Mouse (Mus musculus) lung, adult 2 months (tissue): ENCODE results near the gene Pck2. TPM values are rescaled to one million over a fixed set of nuclear protein-coding genes. Genes with fewer than 3 reads are reported as not detected.

Source experiments
- DNase-seq: peaks from one replicate; pipeline ENCODE4 v3.0.0; 2022
- H3K4me1 ChIP-seq: fragments of 200-500 bp; 2 replicates; pipeline ENCODE4 v1.6.1; 2011; ENCODE audit warnings: low read length; ENCODE audit not compliant: control insufficient read depth, insufficient read depth
- H3K4me3 ChIP-seq: fragments of 200-500 bp; replicated peaks from 2 replicates; pipeline ENCODE3; 2011; ENCODE audit warnings: low read depth, mild to moderate bottlenecking, control low read depth, low read length; ENCODE audit errors: extremely low read depth
- CTCF ChIP-seq: fragments of 200-500 bp; IDR thresholded peaks from 2 replicates; pipeline ENCODE4 v1.5.1; 2011; ENCODE audit warnings: mild to moderate bottlenecking, low read length, control low read depth; ENCODE audit not compliant: insufficient read depth
- POLR2A ChIP-seq: fragments of 200-500 bp; IDR thresholded peaks from 2 replicates; pipeline ENCODE4 v1.6.1; 2011; ENCODE audit warnings: low read depth, mild to moderate bottlenecking, control low read depth, low read length, borderline replicate concordance; ENCODE audit errors: extremely low read depth
- WGBS: fragments of 180-500 bp; shearing (Covaris S2); methylation state at CpG from one replicate; pipeline ENCODE4 v1.1.7; 2018; 5-methylcytosine and 5-hydroxymethylcytosine counted together
- polyA plus RNA-seq: library from polyadenylated mRNA; depleted of rRNA; stranded (reverse); fragments of >200 nt; gene quantifications from 2 replicates; pipeline ENCODE4 v1.2.3, GENCODE M21; 2012; rRNA removed

Pck2 gene
- polyA plus RNA-seq, 1 experiment = 34.1 TPM

- Histone ChIP-seq H3K4me1 (peaks cover 4% of the 10 kb centered on the region), H3K4me3 (no peak overlapping the region)
- TF ChIP-seq POLR2A = no peak
- no peak for TF ChIP-seq CTCF
- DNase-seq = no peak
- 94% methylated on average over 21 of the region's 21 CpGs for WGBS
These were observed 58.7 kb downstream of the Pck2 start for GRCm38 (mm10) chr14:55598521-55599390.

Other genes with a start within 250 kb of the Pck2 start
- 25.0 and 28.1 TPM in 2 replicates for gene Dhrs4, start 61.5 kb upstream of the Pck2 start, polyA plus RNA-seq
- 1.8 and 3.0 TPM in 2 replicates for gene Carmil3, start 49.6 kb upstream of the Pck2 start, polyA plus RNA-seq
- gene Cpne6, start 29.8 kb upstream of the Pck2 start, polyA plus RNA-seq = 0.05 and 0.07 TPM in 2 replicates
- gene Nrl, start 15.3 kb upstream of the Pck2 start, polyA plus RNA-seq = not detected in 2 replicates
- 96.0 and 124 TPM in 2 replicates for gene Dcaf11, start 19.7 kb downstream of the Pck2 start, polyA plus RNA-seq
- gene A730061H03Rik, start 20.1 kb downstream of the Pck2 start, polyA plus RNA-seq = 0.60 and 1.8 TPM in 2 replicates
- 5.1 and 17.5 TPM in 2 replicates for gene Fitm1, start 35.4 kb downstream of the Pck2 start, polyA plus RNA-seq
- 82.8 and 98.6 TPM in 2 replicates for gene Psme1, start 37.9 kb downstream of the Pck2 start, polyA plus RNA-seq
- gene Emc9, start 45.0 kb downstream of the Pck2 start, polyA plus RNA-seq = 20.7 and 20.8 TPM in 2 replicates
- 45.0 and 60.5 TPM in 2 replicates for gene Psme2, start 50.8 kb downstream of the Pck2 start, polyA plus RNA-seq
- 37.7 and 42.8 TPM in 2 replicates for gene Rnf31, start 51.4 kb downstream of the Pck2 start, polyA plus RNA-seq
- 77.3 and 82.6 TPM in 2 replicates for gene Irf9, start 63.3 kb downstream of the Pck2 start, polyA plus RNA-seq
- gene Rec8, start 77.8 kb downstream of the Pck2 start, polyA plus RNA-seq = 6.0 and 9.7 TPM in 2 replicates
- gene Ipo4, start 95.7 kb downstream of the Pck2 start, polyA plus RNA-seq = 52.7 and 83.9 TPM in 2 replicates
- 6.0 and 9.5 TPM in 2 replicates for gene Gm49378, start 97.6 kb downstream of the Pck2 start, polyA plus RNA-seq
- 81.4 and 91.7 TPM in 2 replicates for gene Tm9sf1, start 103.5 kb downstream of the Pck2 start, polyA plus RNA-seq
- 0.70 and 1.0 TPM in 2 replicates for gene Tssk4, start 109.9 kb downstream of the Pck2 start, polyA plus RNA-seq
- gene Mdp1, start 120.2 kb downstream of the Pck2 start, polyA plus RNA-seq = 15.1 and 20.4 TPM in 2 replicates
- 11.8 and 18.7 TPM in 2 replicates for gene Gmpr2, start 131.7 kb downstream of the Pck2 start, polyA plus RNA-seq
- gene Nedd8, start 131.9 kb downstream of the Pck2 start, polyA plus RNA-seq = 170 and 270 TPM in 2 replicates
- gene Tinf2, start 141.6 kb downstream of the Pck2 start, polyA plus RNA-seq = 11.9 and 14.8 TPM in 2 replicates
- gene Tgm1, start 173.7 kb downstream of the Pck2 start, polyA plus RNA-seq = 3.4 and 30.7 TPM in 2 replicates
- gene Rabggta, start 182.0 kb downstream of the Pck2 start, polyA plus RNA-seq = 42.0 and 57.3 TPM in 2 replicates
- 69.2 and 89.0 TPM in 2 replicates for gene Dhrs1, start 205.4 kb downstream of the Pck2 start, polyA plus RNA-seq
- gene Nop9, start 205.4 kb downstream of the Pck2 start, polyA plus RNA-seq = 12.7 and 16.8 TPM in 2 replicates
- 3.8 and 4.0 TPM in 2 replicates for gene Cideb, start 218.2 kb downstream of the Pck2 start, polyA plus RNA-seq
- 1.1 and 2.6 TPM in 2 replicates for gene Ltb4r2, start 221.2 kb downstream of the Pck2 start, polyA plus RNA-seq
- gene Ltb4r1, start 225.7 kb downstream of the Pck2 start, polyA plus RNA-seq = 6.5 and 7.1 TPM in 2 replicates
- gene Adcy4, start 243.8 kb downstream of the Pck2 start, polyA plus RNA-seq = 157 and 169 TPM in 2 replicates
- gene Ripk3, start 248.6 kb downstream of the Pck2 start, polyA plus RNA-seq = 7.5 and 10.0 TPM in 2 replicates